8 mouse cellular contexts compared by ENCODE assay signal in genomic region chr6:36890296-36890695, GRCm38 (mm10).
DNase-seq lines count a peak whose midpoint lies in the region.

No protein-coding gene starts in this region.

- DNase-seq in ovary, postnatal 10 days (ENCODE audit: low spot score) = peak; percentile 36
- DNase-seq in ovary, adult 18-20 months (ENCODE audit: low spot score) = no peak
- peak; percentile 81 to 87 for DNase-seq in heart, postnatal 10 days
- peak; percentile 90 to 92 for DNase-seq in kidney, postnatal 4 days
- peak; percentile 58 for DNase-seq in ovary, postnatal 14 days (ENCODE audit: low spot score)
- no peak for DNase-seq in thymus, postnatal 14 days
- DNase-seq in thymus, postnatal 4 days = no peak
- DNase-seq in spleen, postnatal 14 days (ENCODE audit: low spot score in 2 of 2) = no peak

- intact Hi-C loops in heart, postnatal 10 days (cut with DNase I) = no loop called here

Comparison
In these comparisons a context has a peak if more than half of its experiments do, and no peak if none do; other contexts are left out.
1. DNase-seq: peak in ovary, postnatal 10 days (single experiment), heart, postnatal 10 days (2 of 2), kidney, postnatal 4 days (2 of 2) and ovary, postnatal 14 days (single experiment); none in ovary, adult 18-20 months (single experiment), thymus, postnatal 14 days (single experiment), thymus, postnatal 4 days (single experiment) and spleen, postnatal 14 days (0 of 2).